Mouse (Mus musculus): ENCODE measurements around the gene Rpusd1.

The Rpusd1 gene

DNA sequence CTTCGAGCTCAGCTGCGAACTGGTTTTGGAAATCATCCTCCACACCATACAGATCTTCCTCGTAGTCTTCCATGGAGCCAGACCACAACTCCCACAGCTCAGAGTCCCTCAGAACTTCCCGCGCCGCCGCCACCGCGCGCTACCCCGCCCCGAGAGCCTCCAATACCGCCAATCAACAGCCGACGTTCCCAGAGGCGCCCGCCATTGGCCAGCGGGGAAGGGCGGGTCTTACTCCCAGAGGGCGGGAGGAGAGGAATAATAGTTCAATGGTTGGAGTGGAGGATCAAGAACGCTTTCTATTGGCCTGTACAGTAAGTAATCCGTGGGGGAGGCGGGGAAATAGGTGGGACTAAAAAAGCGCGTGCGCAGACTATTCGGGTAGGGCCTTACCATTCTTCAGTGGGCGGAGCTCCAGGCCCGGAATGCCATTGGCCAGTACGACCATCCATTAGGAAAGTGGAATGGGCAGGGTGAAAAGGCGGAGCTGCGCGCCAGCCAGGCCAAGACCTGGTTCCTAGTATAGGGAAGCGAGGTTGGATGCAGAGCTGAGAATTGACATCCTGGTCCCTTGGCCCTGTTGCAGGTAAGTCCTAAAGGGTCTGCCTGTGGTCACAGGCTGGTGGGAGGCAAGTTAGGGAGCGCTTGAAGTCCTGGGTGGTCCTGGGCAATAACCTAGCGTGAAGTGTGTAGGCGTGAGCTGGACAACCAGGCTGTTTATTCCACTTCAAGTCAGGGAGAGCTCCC, at the start of gene Rpusd1, which contains the start of gene Chtf18:
Gene Rpusd1 (plus strand): TSS at position 406 of the 744 bp plus-strand sequence.
Gene Chtf18 (minus strand): TSS at position 155 of the 744 bp plus-strand sequence.
- peak; percentile 100 for DNase-seq (ENCODE audit: low read depth)

DNA sequence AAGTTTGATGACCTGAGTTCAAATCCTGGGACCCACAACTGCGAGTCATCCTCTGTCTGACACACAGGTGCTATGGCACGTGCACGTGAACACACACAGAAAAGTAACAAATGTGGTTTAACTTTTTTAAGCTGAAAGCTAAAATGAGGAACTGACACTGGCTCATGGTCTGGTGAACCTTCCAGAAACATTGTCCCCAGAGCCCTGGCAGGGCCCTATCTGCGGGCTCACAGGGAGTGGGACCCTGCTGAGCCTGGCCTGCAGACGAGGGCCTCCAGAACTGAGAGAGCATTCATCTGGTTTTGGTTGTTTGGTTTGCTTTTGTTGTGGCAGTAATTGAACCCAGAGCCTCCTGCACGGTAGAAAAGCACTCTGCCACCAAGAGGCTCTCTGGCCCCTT, 49.5 kb upstream of the Rpusd1 start:
- DNase-seq (ENCODE audit: low read depth), result no peak

DNA sequence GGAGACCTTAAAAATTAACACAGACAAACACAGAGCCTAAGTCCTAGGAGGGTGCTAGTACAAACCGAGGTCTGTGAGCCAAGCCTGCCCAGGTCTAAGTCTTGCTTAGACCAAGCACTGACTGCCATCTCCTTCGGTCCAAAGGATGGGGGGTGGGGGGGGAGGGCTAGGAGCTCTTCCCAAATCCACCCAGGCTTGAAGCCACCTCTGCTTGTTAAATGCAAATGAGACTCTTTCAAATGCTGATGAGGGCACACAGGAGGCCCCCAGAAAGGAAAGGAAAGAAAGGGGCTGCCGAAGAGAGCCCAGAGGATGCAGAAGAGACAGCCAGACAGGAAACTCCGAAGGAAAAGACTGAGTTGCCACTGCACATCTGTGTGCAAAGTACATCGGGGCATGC, 47.7 kb upstream of the Rpusd1 start:
- DNase-seq (ENCODE audit: low read depth), result no peak

DNA sequence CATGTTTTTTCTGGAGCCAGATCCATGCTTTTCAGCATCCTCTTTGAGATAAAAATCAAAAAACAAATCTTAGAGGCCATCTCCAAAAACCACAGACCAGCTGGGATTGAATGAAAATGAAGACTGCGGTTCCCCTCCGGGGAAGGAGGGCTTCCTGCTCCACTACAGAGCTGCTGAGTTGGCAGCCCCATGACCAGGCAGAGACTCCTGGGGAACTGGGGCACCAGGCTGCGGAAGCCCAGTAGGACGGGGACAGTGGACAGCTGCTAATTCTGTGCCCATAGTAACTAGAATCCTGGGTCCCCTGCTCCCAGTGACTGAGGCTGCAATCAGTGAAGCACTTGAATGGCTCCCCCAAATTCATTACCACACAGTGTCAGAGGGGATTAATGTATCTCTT, 45.8 kb upstream of the Rpusd1 start:
- DNase-seq (ENCODE audit: low read depth), result no peak

DNA sequence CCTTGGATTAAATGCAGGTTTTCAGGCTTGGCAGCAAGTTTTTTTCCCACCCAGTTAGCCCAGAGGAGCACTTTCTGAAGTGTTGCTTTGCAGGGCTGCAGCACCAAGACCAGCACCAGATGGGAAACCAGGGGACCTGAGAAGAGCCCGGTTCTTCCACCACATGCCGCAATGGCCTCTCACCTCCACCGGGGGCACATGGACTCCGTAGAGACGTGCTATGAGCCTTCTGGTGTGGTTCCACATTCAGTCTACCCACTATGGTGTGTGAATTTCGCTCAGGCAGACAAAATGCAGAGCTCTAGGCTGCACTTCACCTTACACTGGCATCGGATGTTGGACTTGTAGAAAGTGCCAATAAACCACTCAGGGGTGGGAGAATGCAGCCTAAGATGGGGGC, 41.1 kb upstream of the Rpusd1 start:
- no peak for DNase-seq (ENCODE audit: low read depth)

DNA sequence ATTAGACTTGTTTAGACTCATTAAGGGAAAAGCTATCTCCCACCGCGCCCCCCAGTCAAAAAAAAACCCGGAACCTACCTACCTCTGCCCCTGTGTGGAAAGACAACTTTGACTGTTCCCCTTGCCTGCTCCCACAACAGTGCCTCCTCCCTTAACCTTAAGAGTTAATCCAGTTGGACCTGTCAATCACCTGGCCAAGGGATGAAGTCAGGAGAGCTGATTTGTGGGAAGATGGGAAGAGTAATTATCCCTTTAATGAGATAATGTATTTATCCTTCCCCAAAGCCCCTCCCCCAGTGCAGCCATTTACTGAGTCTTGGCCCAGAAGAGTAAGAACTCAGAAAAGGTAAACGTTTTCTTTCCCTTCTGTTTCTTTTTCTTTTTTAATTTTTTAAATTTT, 38.5 kb upstream of the Rpusd1 start:
- DNase-seq (ENCODE audit: low read depth), result no peak

DNA sequence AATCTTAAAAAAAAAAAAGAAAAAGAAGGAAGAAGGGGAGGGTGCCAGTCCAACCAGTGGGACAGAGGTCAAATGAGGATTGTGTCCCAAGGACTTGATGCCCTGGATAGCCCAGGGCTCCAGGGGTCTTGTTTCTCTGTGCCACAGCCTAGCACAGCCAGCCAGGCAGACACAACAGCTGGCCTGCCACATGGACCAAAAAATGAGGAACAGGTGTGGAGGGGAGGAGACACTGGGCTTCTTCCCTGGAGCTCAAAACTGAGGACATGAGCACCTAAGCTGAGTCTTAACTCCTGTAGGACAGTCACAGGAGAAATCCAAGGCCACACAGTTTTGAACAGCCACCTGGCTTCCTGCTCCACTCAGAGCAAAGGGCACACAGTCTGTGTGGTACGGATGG, 31.2 kb upstream of the Rpusd1 start:
- no peak for DNase-seq (ENCODE audit: low read depth)

DNA sequence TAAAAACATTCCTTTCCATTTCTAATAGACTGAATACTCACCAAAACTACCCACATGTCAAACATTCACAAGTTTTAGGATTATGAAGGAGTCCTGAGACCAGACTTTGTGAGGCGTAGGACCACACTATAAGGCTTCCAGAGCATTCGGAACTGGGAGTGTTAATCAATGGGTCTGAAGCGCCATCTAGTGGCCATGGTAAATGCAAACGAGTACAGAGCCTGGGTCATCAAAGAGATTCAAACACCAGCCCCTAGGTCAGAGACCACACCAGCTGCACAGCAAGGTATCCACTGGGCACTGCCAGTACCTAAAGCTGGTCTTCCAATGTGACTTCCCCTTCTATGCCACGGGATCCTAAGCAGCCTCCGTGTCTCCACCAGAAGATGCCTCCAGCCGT, 29.0 kb upstream of the Rpusd1 start:
- DNase-seq (ENCODE audit: low read depth), result peak; percentile 86

DNA sequence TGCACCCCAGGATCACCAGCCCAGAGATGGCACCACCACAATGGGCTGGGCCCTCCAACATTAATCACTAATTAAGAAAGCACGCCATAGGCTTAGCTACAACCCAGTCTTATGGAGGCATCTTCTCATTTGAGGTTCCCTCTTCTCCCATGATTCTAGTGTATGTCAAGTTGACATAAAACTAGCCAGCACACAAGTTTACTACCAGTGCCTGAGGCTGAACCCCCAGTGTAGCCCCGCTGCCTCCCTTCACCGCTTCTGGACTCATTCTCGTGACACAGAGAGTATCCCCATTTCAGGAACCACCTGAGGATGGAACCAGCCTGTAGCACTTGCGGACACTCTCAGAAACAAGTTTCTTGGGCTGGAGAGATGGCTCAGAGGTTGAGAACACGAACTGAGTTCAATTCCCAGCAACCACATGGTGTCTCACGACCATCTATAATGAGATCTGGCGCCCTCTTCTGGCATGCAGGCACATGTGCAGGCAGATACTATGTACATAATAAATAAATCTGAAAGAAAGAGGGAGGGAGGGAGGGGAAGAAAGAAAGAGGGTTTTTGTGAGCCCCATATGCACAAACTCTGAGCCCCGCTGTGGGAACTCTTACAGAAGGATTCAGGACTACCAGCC, 26.5 kb upstream of the Rpusd1 start:
- DNase-seq (ENCODE audit: low read depth), result peak; percentile 34

DNA sequence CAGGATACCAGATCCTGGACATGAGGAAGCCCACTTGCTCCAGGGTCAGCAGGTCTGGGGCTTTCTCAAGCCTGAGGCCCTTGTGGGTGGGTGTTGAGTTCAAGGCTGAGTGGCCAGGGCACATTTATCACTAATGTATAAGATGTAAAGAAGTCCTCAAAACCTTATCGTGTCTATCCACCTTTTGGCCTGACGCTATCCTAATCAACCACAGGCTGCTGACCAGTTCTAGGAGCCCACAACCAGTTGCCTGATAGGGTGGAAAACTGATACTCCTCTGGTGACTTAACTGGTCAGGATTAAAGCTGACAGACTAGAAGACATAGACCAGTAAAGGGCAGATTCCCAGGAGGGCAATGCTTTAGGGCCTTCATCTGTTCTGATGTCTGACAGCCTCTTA, 17.5 kb upstream of the Rpusd1 start:
- no peak for DNase-seq (ENCODE audit: low read depth)

DNA sequence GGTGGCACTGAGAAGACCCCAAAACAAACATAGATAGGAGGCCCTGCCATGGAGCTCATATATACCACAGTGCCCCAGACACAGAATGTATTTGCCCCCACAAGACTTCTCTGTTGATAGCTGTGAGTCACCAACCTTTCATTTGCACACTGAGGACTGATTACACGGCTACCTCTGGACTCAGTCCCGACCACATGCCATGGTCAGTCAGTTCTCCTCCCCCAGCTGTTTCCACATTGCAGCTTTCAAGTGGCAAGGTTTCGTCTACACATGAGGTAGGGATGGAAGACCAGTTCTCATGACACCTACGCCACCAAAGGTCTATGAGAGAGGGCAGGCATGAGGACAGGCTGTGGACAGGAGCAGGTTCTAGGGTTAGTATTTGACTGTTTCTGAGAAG, 16.3 kb upstream of the Rpusd1 start:
- DNase-seq (ENCODE audit: low read depth), result no peak

DNA sequence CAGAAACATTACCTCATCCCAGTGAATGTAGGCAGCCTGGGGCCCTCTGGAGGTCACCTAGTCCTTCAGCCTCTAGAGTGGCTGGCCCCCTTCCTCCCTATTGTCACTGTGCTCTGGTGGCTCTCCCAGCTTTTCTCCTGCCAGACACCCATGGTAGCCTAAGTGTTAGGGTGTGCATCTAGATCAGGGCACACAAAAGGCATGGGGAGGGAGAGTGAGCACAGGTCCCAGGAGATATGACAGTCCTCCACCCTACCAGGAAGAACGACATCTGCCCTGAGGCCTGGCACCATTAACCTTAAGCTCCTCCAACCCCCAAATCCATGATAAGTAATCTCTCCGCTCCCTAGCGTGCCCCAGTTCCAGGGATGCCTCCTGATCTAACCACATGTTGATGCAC, 11.8 kb upstream of the Rpusd1 start:
- no peak for DNase-seq (ENCODE audit: low read depth)

DNA sequence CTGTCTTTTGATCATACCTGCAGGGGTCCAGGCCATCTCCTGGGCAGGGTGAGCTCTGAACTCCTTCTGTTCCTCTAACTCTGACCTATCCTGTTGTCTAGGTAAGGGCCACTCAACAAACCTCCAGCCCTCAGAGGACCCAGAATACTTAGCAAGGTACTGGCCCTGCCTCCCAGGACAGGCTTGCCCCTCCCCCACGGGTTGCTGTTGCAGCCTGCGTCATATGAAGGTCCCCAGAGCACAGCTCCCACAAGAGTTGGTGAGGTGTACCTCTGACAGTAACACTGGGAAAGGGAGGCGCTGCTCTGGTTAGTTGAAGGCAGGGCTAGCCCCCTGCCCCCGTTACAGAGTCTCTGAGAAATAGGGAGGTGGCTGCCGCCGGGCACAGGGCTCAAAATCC, 11.3 kb upstream of the Rpusd1 start:
- no peak for DNase-seq (ENCODE audit: low read depth)

DNA sequence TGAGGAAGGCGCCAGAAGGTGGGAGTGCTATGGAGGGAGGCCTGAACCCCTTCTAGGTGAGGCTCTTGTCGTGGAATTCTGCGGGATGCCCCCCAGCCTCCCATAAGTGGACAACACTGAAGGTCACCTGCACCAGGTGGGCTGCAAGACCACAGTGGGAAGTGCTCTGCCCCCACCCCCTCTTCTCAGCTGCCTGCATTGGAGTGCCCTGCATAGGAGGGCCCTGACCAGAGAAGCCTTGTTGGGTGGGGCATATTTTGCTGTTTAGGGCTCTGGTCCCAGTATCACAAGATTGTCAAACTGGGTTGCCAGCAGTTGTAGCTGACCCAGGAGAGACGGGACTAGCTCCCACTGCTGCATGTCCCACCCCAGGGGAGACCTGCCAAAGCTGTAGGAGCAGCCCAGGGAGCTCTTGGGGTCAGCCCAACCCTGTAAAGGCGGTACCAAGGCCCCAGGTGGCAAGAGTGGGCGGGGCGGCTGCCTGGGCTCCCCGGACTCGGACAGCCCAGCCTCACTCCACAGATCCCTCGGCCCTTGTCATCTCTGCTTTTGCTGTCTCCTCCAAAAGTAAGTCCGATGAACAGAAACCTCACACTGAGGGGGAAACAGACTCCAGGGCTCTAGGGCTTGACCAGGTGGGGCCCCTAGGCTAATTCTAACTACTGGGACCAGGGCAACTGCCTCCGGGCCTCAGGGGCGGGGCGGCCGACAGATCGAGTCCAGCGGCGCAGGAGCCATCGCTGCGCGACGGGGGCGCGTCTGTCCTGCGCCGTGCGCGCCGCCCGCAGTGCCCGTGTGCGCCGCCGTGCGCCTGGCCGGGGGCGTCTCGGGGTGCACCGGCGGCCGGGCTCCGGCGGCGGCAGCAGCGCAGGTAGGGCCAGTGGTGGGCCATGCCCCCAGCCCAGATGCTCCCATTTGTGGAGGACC, 10.5 kb upstream of the Rpusd1 start, which contains the start of gene Gng13:
Gene Gng13 (plus strand): TSS at position 461 of the 927 bp plus-strand sequence.
- no peak for DNase-seq (ENCODE audit: low read depth)

DNA sequence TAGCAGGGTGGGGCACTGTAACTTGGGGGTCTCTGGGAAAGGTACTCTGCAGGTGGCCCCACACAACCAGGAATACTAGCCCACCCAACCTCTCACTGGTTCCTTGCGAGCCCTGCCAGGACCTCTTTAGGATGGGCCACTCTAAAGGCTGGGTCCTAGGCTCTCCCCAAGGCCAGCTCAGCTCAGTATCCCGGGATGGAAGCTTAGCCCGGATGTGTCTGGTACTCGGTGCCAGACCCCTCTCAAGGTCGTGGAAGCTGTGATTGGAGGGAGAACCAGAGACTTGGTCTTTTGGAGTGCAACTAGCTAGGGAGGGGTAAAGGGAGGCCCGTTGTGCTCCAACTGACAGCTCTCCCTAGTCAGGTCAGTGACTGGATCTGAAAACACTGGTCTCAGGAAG, 9.8 kb upstream of the Rpusd1 start:
- DNase-seq (ENCODE audit: low read depth), result no peak

DNA sequence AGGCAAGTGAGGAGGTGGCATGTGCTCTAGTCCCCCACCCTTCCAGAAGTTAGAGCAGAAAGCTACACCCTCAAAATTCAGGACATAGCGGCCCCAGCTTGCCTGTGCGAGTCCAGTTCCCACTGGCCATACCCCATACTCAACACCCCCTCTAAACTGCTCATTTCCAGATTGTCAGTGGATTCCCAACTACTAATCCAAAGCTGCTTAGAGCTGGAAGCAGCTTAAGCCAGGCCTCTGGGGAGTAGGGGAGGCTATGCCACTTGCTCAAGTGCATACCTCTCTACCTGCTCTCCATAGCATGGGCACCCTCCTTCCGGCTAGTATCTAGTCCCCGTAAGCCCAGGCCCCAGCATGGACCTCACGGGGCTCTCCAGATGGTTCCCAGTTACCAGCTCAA, 6.0 kb upstream of the Rpusd1 start:
- DNase-seq (ENCODE audit: low read depth), result no peak

DNA sequence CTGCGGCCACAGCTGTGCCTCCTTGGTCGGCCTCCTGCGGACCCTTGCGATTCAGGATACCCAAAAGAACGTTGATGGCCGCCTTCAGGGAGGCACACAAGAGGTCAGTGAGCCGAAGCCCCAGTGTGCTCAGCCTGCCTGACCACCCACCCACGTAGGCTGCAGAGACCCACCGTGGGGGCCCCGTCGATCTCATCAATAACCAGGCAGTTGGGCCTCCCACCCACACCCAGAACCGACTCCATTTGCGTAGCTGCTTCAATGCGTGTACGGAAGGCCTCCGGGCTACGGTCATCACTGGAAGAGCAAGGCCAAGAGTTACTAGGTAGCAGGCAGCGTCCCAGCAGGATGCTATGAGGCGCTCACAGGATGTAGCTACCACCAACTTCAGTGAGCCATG, 4.0 kb upstream of the Rpusd1 start:
- no peak for DNase-seq (ENCODE audit: low read depth)

DNA sequence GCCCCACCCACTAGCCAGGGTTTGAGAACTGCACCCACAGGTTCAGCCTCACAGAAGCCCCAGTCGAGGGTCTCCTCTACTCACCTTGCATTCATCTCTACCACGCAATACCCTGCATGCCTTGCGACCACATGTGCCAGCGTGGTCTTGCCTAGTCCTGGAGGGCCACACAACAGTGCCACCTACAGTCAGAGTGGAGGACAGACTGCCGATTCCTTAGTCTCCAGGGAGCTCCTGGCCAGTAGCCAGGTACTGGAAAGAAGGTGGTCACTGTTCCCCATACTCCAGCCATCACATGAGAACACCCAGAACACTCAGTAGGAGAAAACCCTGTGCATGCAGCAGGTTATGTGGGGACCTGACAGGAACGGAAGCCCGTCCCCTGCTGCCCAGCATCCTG, 3.6 kb upstream of the Rpusd1 start:
- no peak for DNase-seq (ENCODE audit: low read depth)

DNA sequence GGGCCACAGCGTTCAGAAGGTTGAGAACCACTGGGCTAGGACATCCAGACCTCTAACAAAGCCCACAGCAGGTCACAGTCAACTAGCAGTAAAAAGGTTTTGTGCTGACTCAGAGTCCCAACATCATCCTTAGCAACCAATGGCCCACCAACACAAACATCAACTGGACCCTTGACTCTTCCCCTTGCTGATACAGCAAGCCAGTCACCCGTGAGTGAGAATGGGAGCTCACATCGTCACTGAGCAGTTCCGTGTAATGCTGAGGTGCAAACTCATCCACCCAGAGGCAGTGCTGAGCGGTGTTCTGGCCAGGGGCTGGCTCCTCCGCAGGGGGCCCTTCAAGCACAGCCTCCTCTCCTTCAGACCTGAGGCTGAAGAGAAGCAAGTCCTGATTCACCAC, 2.2 kb upstream of the Rpusd1 start:
- DNase-seq (ENCODE audit: low read depth), result no peak

DNA sequence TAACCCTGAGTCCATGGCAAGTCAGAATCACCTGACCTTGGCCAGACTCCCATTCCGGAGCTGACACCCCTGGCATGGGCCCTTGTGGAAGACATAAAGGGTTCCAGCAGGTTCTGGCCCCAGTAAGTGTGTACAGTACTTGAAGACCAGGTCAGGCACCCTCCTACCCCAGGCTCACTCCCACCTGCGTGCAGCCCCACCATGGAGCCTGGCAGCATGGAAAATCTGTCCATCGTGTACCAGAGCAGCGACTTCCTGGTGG, 470 bp downstream of the Rpusd1 start:
- no peak for DNase-seq (ENCODE audit: low read depth)

DNA sequence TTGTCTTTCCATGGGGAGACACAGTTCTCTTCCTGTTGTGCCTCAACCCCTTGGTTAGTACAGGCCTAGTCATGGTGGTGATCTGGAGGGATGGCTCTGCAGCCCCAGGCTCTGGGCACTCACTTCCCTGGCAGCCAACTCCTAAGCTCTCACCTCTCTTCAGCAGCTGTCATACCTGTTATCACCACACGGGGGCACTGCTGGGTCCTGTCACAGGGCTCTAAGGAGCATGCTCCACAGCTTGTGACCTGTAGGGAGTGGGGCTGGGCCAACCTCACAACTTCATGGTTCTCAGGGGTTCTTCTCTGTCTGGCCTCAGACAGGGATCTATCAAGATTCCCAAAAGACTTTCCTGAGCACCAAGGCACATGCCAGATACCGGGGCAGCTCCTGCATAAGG, 4.6 kb downstream of the Rpusd1 start:
- peak; percentile 91 for DNase-seq (ENCODE audit: low read depth)

DNA sequence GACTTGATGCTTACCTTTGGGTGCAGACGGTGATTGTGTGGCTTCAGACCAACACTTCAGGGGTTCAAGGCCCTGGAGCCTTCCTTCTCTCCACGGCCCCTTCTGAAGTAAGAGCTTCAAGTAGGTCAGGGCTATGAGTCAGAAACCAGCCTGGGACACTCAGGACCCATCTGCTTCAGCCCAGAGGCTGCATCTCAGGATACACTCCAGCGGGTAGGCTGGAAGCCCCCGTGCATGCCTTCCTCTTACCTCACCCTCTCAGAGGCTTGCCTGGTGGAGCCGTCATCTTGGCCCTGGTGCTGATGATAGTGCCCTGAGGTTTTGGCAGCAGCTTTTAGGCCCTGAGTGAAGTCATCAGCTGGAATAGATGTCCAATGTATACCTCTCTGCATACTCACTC, 7.8 kb downstream of the Rpusd1 start:
- DNase-seq (ENCODE audit: low read depth), result no peak

DNA sequence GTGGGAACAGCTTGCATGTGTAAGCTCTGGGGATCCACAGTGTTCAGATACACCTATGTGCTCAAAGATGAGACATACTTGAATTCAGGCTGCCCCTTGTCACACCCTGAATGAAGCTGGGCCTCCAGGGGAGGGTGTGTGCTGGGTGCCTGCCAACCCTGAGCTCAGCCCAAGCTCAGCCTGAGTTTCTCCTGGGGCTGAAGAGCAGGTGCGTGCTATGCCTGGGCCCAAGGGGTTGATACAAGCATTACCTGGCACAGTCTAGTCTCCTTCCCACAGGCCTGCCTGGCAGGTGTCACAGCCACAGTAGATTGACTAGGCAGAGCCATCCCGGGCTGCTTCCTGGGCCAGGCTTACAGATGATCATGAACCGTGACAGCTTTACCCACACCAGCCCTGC, 8.3 kb downstream of the Rpusd1 start, which contains the start of gene Mslnl:
Gene Mslnl (plus strand): TSS at position 298 of the 400 bp plus-strand sequence.
- no peak for DNase-seq (ENCODE audit: low read depth)
